9 mouse cellular contexts compared by ENCODE assay signal in genomic region chr3:121489462-121490118, GRCm38 (mm10). TPM values are rescaled to one million over a fixed set of nuclear protein-coding genes. Genes with fewer than 3 reads are reported as not detected.
DNase-seq lines count a peak whose midpoint lies in the region; ATAC-seq and TF ChIP-seq lines count a peak whose summit lies in the region.
"Had no signal": no experiment of that assay in that cellular context is flagged by ENCODE, and none has a peak within 500 bp of the region (broad histone marks: within the 10 kb centered on the region; RNA-seq: fewer than 3 reads in every experiment).

No protein-coding gene starts in this region.

- H3K4me1 ChIP-seq in cortical plate, adult 2 months (ENCODE audit: control insufficient read depth, insufficient read depth, low read length), result peaks cover 3% of the 10 kb centered on the region; the same call in 1 of the 2 replicates
- peaks cover 25% of the 10 kb centered on the region for H3K4me1 ChIP-seq in limb, embryonic 15.5 days

- H3K36me3 ChIP-seq in limb, embryonic 15.5 days, result no peaks in the 10 kb centered on the region

- no peak for TF ChIP-seq POLR2A in cortical plate, adult 2 months (IDR thresholded peaks at IDR 0.05; ENCODE audit: extremely low read depth, insufficient read depth, low read length)

- WGBS in limb, embryonic 15.5 days, result 43% methylated on average over 12 of the region's 12 CpGs

- no peak overlapping the region; the same call in 1 of the 2 replicates for H3K4me2 ChIP-seq in limb, embryonic 15.5 days

- intact Hi-C loops in gastrocnemius, postnatal 14 days (cut with DNase I; ENCODE audit: low total_unique reads), result no loop called here

- no peak for TF ChIP-seq CTCF in cortical plate, adult 2 months (IDR thresholded peaks at IDR 0.05; ENCODE audit: extremely low read depth, insufficient read depth, low read length)

- peak overlapping the region; percentile 70 for H3K27ac ChIP-seq in cortical plate, adult 2 months (ENCODE audit: insufficient read depth, low read length)
- H3K27ac ChIP-seq in limb, embryonic 15.5 days, result peak overlapping the region; percentile 68

- ATAC-seq in limb, embryonic 15.5 days (ENCODE audit: insufficient number of reproducible peaks, low FRiP score, low TSS enrichment, low read depth), result 0 out of 2 replicates have a peak, but pooled peaks have one; percentile 53

- no peak overlapping the region for H3K4me3 ChIP-seq in cortical plate, adult 2 months (ENCODE audit: insufficient read depth, low read length)
- H3K4me3 ChIP-seq in limb, embryonic 15.5 days, result no peak overlapping the region

- no peak overlapping the region for H3K9ac ChIP-seq in limb, embryonic 15.5 days

- H3K9me3 ChIP-seq in limb, embryonic 15.5 days, result no peaks in the 10 kb centered on the region

- H3K27me3 ChIP-seq in limb, embryonic 15.5 days, result no peaks in the 10 kb centered on the region

- peak; percentile 32 for DNase-seq in gastrocnemius, postnatal 14 days
- DNase-seq in gastrocnemius, adult 18-20 months (ENCODE audit: low spot score), result no peak
- DNase-seq in kidney, adult 8-10 months, result peak; percentile 10 to 30
- DNase-seq in adrenal gland, adult 18-20 months (ENCODE audit: low spot score in 2 of 2), result no peak
- no peak for DNase-seq in liver
- no peak for DNase-seq in urinary bladder, postnatal 10 days (ENCODE audit: low spot score)

RNA-seq across cellular contexts. Expression of gene Slc44a3, which starts 42.6 kb away (rescaled TPM):
- total RNA-seq in gastrocnemius, postnatal 14 days (2021), result under 1 TPM in 1 of 2 experiments, not detected in 1; 0.16 TPM
- total RNA-seq in gastrocnemius, adult 18-20 months (2021), result not detected
- polyA plus RNA-seq in cortical plate, adult 2 months (2012; rRNA removed), result 0.08 TPM in 1 of 2 replicates, not detected in the other
- 2.4 and 2.8 TPM in 2 replicates for polyA plus RNA-seq in limb, embryonic 15.5 days (2015; fragmentation: Nextera tagmentation; extraction: Ambion mirVana)
- total RNA-seq in adrenal gland, adult 18-20 months (2021), result 10 to 100 TPM; 20.3 to 24.1 TPM
- total RNA-seq: hematopoietic stem cell, adult 5-6 weeks had no signal

Comparison
In these comparisons a context has a peak if more than half of its experiments do, and no peak if none do; other contexts are left out.
1. DNase-seq: peak in gastrocnemius, postnatal 14 days (single experiment) and kidney, adult 8-10 months (2 of 2); none in gastrocnemius, adult 18-20 months (single experiment), adrenal gland, adult 18-20 months (0 of 2), liver (single experiment) and urinary bladder, postnatal 10 days (single experiment).
2. RNA of gene Slc44a3, which starts 42.6 kb away (total RNA-seq): 20.3 to 24.1 TPM in adrenal gland, adult 18-20 months; 0.16 TPM in gastrocnemius, postnatal 14 days and not detected in gastrocnemius, adult 18-20 months; every median in the first group is over 10 times any median in the second.